Mouse (Mus musculus): Measurements from ENCODE around the gene 9930111J21Rik2.
"Not testable (repeated sequence)": the region's sequence is repeated elsewhere in the genome, so short reads cannot be mapped to it uniquely, and the experiment has no call there.

DNA sequence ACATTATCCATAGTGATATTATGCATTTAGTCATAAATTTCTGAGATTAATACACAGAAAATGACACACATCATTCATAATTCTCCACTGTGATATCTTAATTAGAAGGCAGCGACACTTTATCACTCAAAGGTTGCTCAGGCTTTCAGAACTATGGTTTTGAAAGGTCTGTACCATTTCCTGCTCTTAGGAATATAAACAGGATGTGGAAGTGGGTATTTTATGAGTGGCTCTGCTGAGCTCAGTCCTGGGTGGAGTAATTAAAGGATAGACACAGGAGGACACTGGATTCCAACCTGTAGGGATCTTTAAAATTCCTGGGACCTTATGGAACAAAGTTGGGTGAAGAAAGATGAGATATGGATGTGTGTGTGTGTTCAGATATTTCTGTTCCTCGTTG, 44.7 kb downstream of the 9930111J21Rik2 start:
- TF ChIP-seq POLR2A (IDR thresholded peaks at IDR 0.05; ENCODE audit: insufficient read length, low read depth); TCF3 (IDR thresholded peaks at IDR 0.05; ENCODE audit: insufficient read length, low read depth); CEBPB (IDR thresholded peaks at IDR 0.05; ENCODE audit: insufficient read depth, poor library complexity, severe bottlenecking): not testable (repeated sequence)
